Mouse (Mus musculus): ENCODE data around the gene Chpf2. TPM values are rescaled to one million over a fixed set of nuclear protein-coding genes. Genes with fewer than 3 reads are reported as not detected.
A peak's percentile ranks its signal among the peaks of the same experiment; 100 is the strongest.

Chpf2 gene
- polyA plus RNA-seq (2014; fragmentation: Nextera tagmentation; extraction: Ambion mirVana) = 8.3 and 11.0 TPM in 2 replicates

GRCm38 (mm10) chr5:24586547-24587199 is at the start of gene Chpf2:
Gene Chpf2 (plus strand): TSS chr5:24586741.
- no peak within 1 kb of the TSS; the same call in 1 of the 2 replicates for H3K27ac ChIP-seq (ENCODE audit: low read depth, low read length)
- peak within 1 kb of the TSS; percentile 64 for H3K4me3 ChIP-seq (ENCODE audit: low read length)
- no peaks in the 10 kb centered on the region for H3K9me3 ChIP-seq (ENCODE audit: control insufficient read depth, low read length)
- peak; percentile 91 for ATAC-seq (ENCODE audit: low FRiP score, low TSS enrichment)
- peak within 1 kb of the TSS; percentile 73 for H3K9ac ChIP-seq (ENCODE audit: low read depth, low read length)
- peak within 1 kb of the TSS; percentile 75 for H3K4me2 ChIP-seq (replicated peaks; ENCODE audit: low read depth, low read length)
- H3K36me3 ChIP-seq (ENCODE audit: control insufficient read depth, insufficient read depth, low read length) = peaks cover 27% of the 10 kb centered on the region; the same call in 1 of the 2 replicates
- WGBS = under 1% methylated on average over 43 of the region's 43 CpGs
- H3K4me1 ChIP-seq (ENCODE audit: control insufficient read depth, insufficient read depth, low read length) = peaks cover 20% of the 10 kb centered on the region
- no peaks in the 10 kb centered on the region for H3K27me3 ChIP-seq (ENCODE audit: control insufficient read depth, insufficient read depth, low read length)

GRCm38 (mm10) chr5:24537618-24538017 is 48.9 kb upstream of the Chpf2 start:
- no peaks in the 10 kb centered on the region for H3K36me3 ChIP-seq (ENCODE audit: control insufficient read depth, insufficient read depth, low read length)
- no peaks in the 10 kb centered on the region for H3K9me3 ChIP-seq (ENCODE audit: control insufficient read depth, low read length)
- H3K4me3 ChIP-seq (ENCODE audit: low read length) = no peak overlapping the region
- H3K4me2 ChIP-seq (replicated peaks; ENCODE audit: low read depth, low read length) = no peak overlapping the region
- 67% methylated on average over 16 of the region's 16 CpGs for WGBS
- H3K4me1 ChIP-seq (ENCODE audit: control insufficient read depth, insufficient read depth, low read length) = peaks cover 11% of the 10 kb centered on the region
- no peak overlapping the region for H3K9ac ChIP-seq (ENCODE audit: low read depth, low read length)
- no peak overlapping the region for H3K27ac ChIP-seq (ENCODE audit: low read depth, low read length)
- ATAC-seq (ENCODE audit: low FRiP score, low TSS enrichment) = no peak
- H3K27me3 ChIP-seq (ENCODE audit: control insufficient read depth, insufficient read depth, low read length) = 0 out of 2 replicates have a peak, but pooled peaks cover 6% of the 10 kb centered on the region

- Histone ChIP-seq H3K9ac (ENCODE audit: low read depth, low read length) (no peak overlapping the region), H3K4me2 (replicated peaks; ENCODE audit: low read depth, low read length) (no peak overlapping the region), H3K4me1 (ENCODE audit: control insufficient read depth, insufficient read depth, low read length) (peaks cover 11% of the 10 kb centered on the region)
Observed at GRCm38 (mm10) chr5:24539571-24540296, 46.8 kb upstream of the Chpf2 start.

GRCm38 (mm10) chr5:24540387-24541143 is 46.0 kb upstream of the Chpf2 start, which contains the start of gene Asb10:
Gene Asb10 (minus strand): TSS chr5:24540978.
- Histone ChIP-seq H3K9ac (ENCODE audit: low read depth, low read length) (no peak within 1 kb of the TSS), H3K9me3 (ENCODE audit: control insufficient read depth, low read length) (no peaks in the 10 kb centered on the region), H3K27ac (ENCODE audit: low read depth, low read length) (no peak within 1 kb of the TSS), H3K4me1 (ENCODE audit: control insufficient read depth, insufficient read depth, low read length) (peaks cover 11% of the 10 kb centered on the region), H3K36me3 (ENCODE audit: control insufficient read depth, insufficient read depth, low read length) (no peaks in the 10 kb centered on the region), H3K4me2 (replicated peaks; ENCODE audit: low read depth, low read length) (peak within 1 kb of the TSS; percentile 38), H3K27me3 (ENCODE audit: control insufficient read depth, insufficient read depth, low read length) (no peaks in the 10 kb centered on the region), H3K4me3 (ENCODE audit: low read length) (peak within 1 kb of the TSS; percentile 23)
- WGBS = 21% methylated on average over 14 of the region's 14 CpGs
- ATAC-seq (ENCODE audit: low FRiP score, low TSS enrichment) = peak; percentile 74

More at GRCm38 (mm10) chr5:24539571-24540296, 46.8 kb upstream of the Chpf2 start:
- Histone ChIP-seq H3K27me3 (ENCODE audit: control insufficient read depth, insufficient read depth, low read length) (0 out of 2 replicates have a peak, but pooled peaks cover 3% of the 10 kb centered on the region), H3K36me3 (ENCODE audit: control insufficient read depth, insufficient read depth, low read length) (no peaks in the 10 kb centered on the region), H3K9me3 (ENCODE audit: control insufficient read depth, low read length) (no peaks in the 10 kb centered on the region), H3K27ac (ENCODE audit: low read depth, low read length) (no peak overlapping the region), H3K4me3 (ENCODE audit: low read length) (no peak overlapping the region)
- 72% methylated on average over 22 of the region's 22 CpGs for WGBS
- ATAC-seq (ENCODE audit: low FRiP score, low TSS enrichment) = no peak

GRCm38 (mm10) chr5:24541144-24541569 is 45.4 kb upstream of the Chpf2 start:
- WGBS = 9% methylated on average over 6 of the region's 6 CpGs
- ATAC-seq (ENCODE audit: low FRiP score, low TSS enrichment) = no peak; the same call in 1 of the 2 replicates
- Histone ChIP-seq H3K9ac (ENCODE audit: low read depth, low read length) (no peak overlapping the region), H3K4me1 (ENCODE audit: control insufficient read depth, insufficient read depth, low read length) (peaks cover 11% of the 10 kb centered on the region), H3K9me3 (ENCODE audit: control insufficient read depth, low read length) (no peaks in the 10 kb centered on the region), H3K36me3 (ENCODE audit: control insufficient read depth, insufficient read depth, low read length) (no peaks in the 10 kb centered on the region), H3K27me3 (ENCODE audit: control insufficient read depth, insufficient read depth, low read length) (no peaks in the 10 kb centered on the region), H3K27ac (ENCODE audit: low read depth, low read length) (no peak overlapping the region), H3K4me3 (ENCODE audit: low read length) (peak overlapping the region; percentile 23; the same call in 1 of the 2 replicates), H3K4me2 (replicated peaks; ENCODE audit: low read depth, low read length) (peak overlapping the region; percentile 38)

- Histone ChIP-seq H3K4me1 (ENCODE audit: control insufficient read depth, insufficient read depth, low read length) (peaks cover 11% of the 10 kb centered on the region), H3K27ac (ENCODE audit: low read depth, low read length) (no peak overlapping the region), H3K36me3 (ENCODE audit: control insufficient read depth, insufficient read depth, low read length) (no peaks in the 10 kb centered on the region), H3K9ac (ENCODE audit: low read depth, low read length) (no peak overlapping the region), H3K27me3 (ENCODE audit: control insufficient read depth, insufficient read depth, low read length) (no peaks in the 10 kb centered on the region), H3K9me3 (ENCODE audit: control insufficient read depth, low read length) (no peaks in the 10 kb centered on the region), H3K4me2 (replicated peaks; ENCODE audit: low read depth, low read length) (no peak overlapping the region), H3K4me3 (ENCODE audit: low read length) (no peak overlapping the region)
- ATAC-seq (ENCODE audit: low FRiP score, low TSS enrichment) = no peak
- WGBS = 79% methylated on average over 7 of the region's 7 CpGs
Observed at GRCm38 (mm10) chr5:24542643-24543042, 43.9 kb upstream of the Chpf2 start.

- Histone ChIP-seq H3K4me1 (ENCODE audit: control insufficient read depth, insufficient read depth, low read length) (peaks cover 14% of the 10 kb centered on the region), H3K9ac (ENCODE audit: low read depth, low read length) (no peak overlapping the region; the same call in 1 of the 2 replicates), H3K36me3 (ENCODE audit: control insufficient read depth, insufficient read depth, low read length) (no peaks in the 10 kb centered on the region), H3K27ac (ENCODE audit: low read depth, low read length) (no peak overlapping the region; the same call in 1 of the 2 replicates), H3K27me3 (ENCODE audit: control insufficient read depth, insufficient read depth, low read length) (no peaks in the 10 kb centered on the region; the same call in 1 of the 2 replicates), H3K9me3 (ENCODE audit: control insufficient read depth, low read length) (no peaks in the 10 kb centered on the region), H3K4me3 (ENCODE audit: low read length) (peak overlapping the region; percentile 10; the same call in 1 of the 2 replicates), H3K4me2 (replicated peaks; ENCODE audit: low read depth, low read length) (peak overlapping the region; percentile 42)
- ATAC-seq (ENCODE audit: low FRiP score, low TSS enrichment) = peak; percentile 74
- 18% methylated on average over 24 of the region's 26 CpGs for WGBS
Observed at GRCm38 (mm10) chr5:24550598-24551316, 35.8 kb upstream of the Chpf2 start.

- Histone ChIP-seq H3K4me2 (replicated peaks; ENCODE audit: low read depth, low read length) (peak overlapping the region; percentile 42), H3K36me3 (ENCODE audit: control insufficient read depth, insufficient read depth, low read length) (no peaks in the 10 kb centered on the region), H3K27me3 (ENCODE audit: control insufficient read depth, insufficient read depth, low read length) (no peaks in the 10 kb centered on the region; the same call in 1 of the 2 replicates), H3K9ac (ENCODE audit: low read depth, low read length) (no peak overlapping the region; the same call in 1 of the 2 replicates), H3K4me3 (ENCODE audit: low read length) (peak overlapping the region; percentile 10; the same call in 1 of the 2 replicates), H3K4me1 (ENCODE audit: control insufficient read depth, insufficient read depth, low read length) (peaks cover 14% of the 10 kb centered on the region), H3K27ac (ENCODE audit: low read depth, low read length) (no peak overlapping the region; the same call in 1 of the 2 replicates), H3K9me3 (ENCODE audit: control insufficient read depth, low read length) (no peaks in the 10 kb centered on the region)
- peak; percentile 62 for ATAC-seq (ENCODE audit: low FRiP score, low TSS enrichment)
- 22% methylated on average over 2 of the region's 2 CpGs for WGBS
Observed at GRCm38 (mm10) chr5:24551317-24551688, 35.2 kb upstream of the Chpf2 start.

All from kidney, embryonic 14.5 days (tissue).